ENCODE assay signal across 12 mouse cellular contexts in the genomic region with DNA sequence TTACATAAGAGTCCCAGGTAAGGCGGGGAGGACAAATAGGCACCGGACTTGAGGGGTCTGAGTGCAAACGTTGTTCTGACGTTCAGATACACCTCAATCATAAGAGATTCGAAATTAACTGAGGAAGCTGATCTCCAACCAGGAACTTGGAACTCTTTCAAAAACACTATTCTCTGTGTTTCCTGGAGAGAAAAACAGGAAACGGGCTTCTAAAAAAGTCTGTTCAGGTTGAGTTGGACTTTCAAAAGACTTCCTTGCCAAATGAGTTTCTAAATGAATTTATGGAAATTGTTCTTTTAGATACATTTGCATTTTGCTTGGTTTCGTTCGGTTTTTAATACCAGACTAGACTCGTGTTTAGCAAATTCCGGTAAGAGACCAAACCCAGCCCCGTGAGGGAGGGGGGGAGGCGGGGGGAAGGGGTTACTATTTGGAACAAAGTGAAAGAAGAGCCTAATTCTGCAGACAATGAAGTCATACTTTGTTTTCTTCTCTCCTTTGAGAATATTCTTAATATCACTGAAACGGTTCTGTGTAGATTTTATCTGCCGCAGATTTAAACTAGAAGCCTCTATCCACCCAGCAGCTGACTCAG.
DNase-seq lines count a peak whose midpoint lies in the region; ATAC-seq lines count a peak whose summit lies in the region.
"Had no signal": no experiment of that assay in that cellular context is flagged by ENCODE, and none has a peak within 500 bp of the region (broad histone marks: within the 10 kb centered on the region; RNA-seq: fewer than 3 reads in every experiment).

No protein-coding gene starts in this region.

- H3K9ac ChIP-seq in heart, embryonic 15.5 days, result no peak overlapping the region
- no peak overlapping the region for H3K9ac ChIP-seq in lung, embryonic 16.5 days (ENCODE audit: low read length)
- H3K9ac ChIP-seq: midbrain, embryonic 12.5 days; neural tube, embryonic 15.5 days had no signal

- H3K4me1 ChIP-seq in heart, embryonic 15.5 days (replicated peaks), result peaks cover 7% of the 10 kb centered on the region; the same call in 1 of the 2 replicates
- peaks cover 27% of the 10 kb centered on the region for H3K4me1 ChIP-seq in lung, embryonic 16.5 days (replicated peaks; ENCODE audit: control insufficient read depth, insufficient read depth, low read length)
- H3K4me1 ChIP-seq: midbrain, embryonic 12.5 days; neural tube, embryonic 15.5 days had no signal

- DNase-seq in heart, postnatal 14 days, result no peak
- DNase-seq in heart, postnatal 36 days, result peak; percentile 6 to 14
- no peak for DNase-seq in right cerebral cortex, postnatal 4 days
- DNase-seq in left cerebral cortex, adult 8-10 months (ENCODE audit: low spot score in 2 of 2), result no peak
- DNase-seq in right cerebral cortex, postnatal 25 days, result no peak
- DNase-seq: layer of hippocampus, postnatal 36 days had no signal

- ATAC-seq in heart, embryonic 15.5 days (replicated peaks; ENCODE audit: insufficient number of reproducible peaks, insufficient read depth, low FRiP score, low read depth), result no peak
- ATAC-seq in CD4-positive, CD25-positive, alpha-beta regulatory T cell, adult 4 months, result peak; percentile 60
- ATAC-seq in lung, embryonic 16.5 days (ENCODE audit: low read depth), result no peak

- intact Hi-C loops in heart, postnatal 14 days (cut with DNase I), result loop anchor here (5.0 kb wide), 1 partner anchor 156 kb away; no protein-coding TSS in a partner anchor
- intact Hi-C loops in heart, postnatal 36 days (cut with DNase I), result loop anchor here (5.0 kb wide), 3 partner anchors 76 to 506 kb away; no protein-coding TSS in a partner anchor

- no peak overlapping the region for H3K4me3 ChIP-seq in heart, embryonic 15.5 days
- H3K4me3 ChIP-seq in lung, embryonic 16.5 days (ENCODE audit: low read length), result 0 out of 2 replicates have a peak overlapping the region, but pooled peaks have one; percentile 18
- H3K4me3 ChIP-seq: midbrain, embryonic 12.5 days; neural tube, embryonic 15.5 days had no signal

- no peaks in the 10 kb centered on the region for H3K27me3 ChIP-seq in heart, embryonic 15.5 days
- H3K27me3 ChIP-seq in lung, embryonic 16.5 days (ENCODE audit: control insufficient read depth, insufficient read depth, low read depth, low read length), result no peaks in the 10 kb centered on the region
- H3K27me3 ChIP-seq: midbrain, embryonic 12.5 days; neural tube, embryonic 15.5 days had no signal

- H3K36me3 ChIP-seq in heart, embryonic 15.5 days, result no peaks in the 10 kb centered on the region
- H3K36me3 ChIP-seq in lung, embryonic 16.5 days (ENCODE audit: control insufficient read depth, insufficient read depth, low read length), result no peaks in the 10 kb centered on the region
- H3K36me3 ChIP-seq: midbrain, embryonic 12.5 days; neural tube, embryonic 15.5 days had no signal

- 0 out of 2 replicates have a peak overlapping the region, but pooled peaks have one; percentile 2 for H3K4me2 ChIP-seq in heart, embryonic 15.5 days
- H3K4me2 ChIP-seq in lung, embryonic 16.5 days (ENCODE audit: low read depth, low read length), result peak overlapping the region; percentile 38
- H3K4me2 ChIP-seq: liver, embryonic 11.5 days; midbrain, embryonic 12.5 days; neural tube, embryonic 15.5 days had no signal

- H3K27ac ChIP-seq in heart, embryonic 15.5 days, result peak overlapping the region; percentile 47
- peak overlapping the region; percentile 73 for H3K27ac ChIP-seq in lung, embryonic 16.5 days (ENCODE audit: low read length)
- H3K27ac ChIP-seq: midbrain, embryonic 12.5 days; neural tube, embryonic 15.5 days had no signal

- 70% methylated on average over 14 of the region's 14 CpGs for WGBS in heart, embryonic 15.5 days
- WGBS in lung, embryonic 16.5 days, result 55% methylated on average over 14 of the region's 14 CpGs

- H3K9me3 ChIP-seq in heart, embryonic 15.5 days (replicated peaks), result no peaks in the 10 kb centered on the region
- H3K9me3 ChIP-seq in lung, embryonic 16.5 days (ENCODE audit: control insufficient read depth, low read length), result no peaks in the 10 kb centered on the region
- H3K9me3 ChIP-seq: midbrain, embryonic 12.5 days; neural tube, embryonic 15.5 days had no signal

Comparison
In these comparisons a context has a peak if more than half of its experiments do, and no peak if none do; other contexts are left out.
1. DNase-seq: peak in heart, postnatal 36 days (2 of 2); none in heart, postnatal 14 days (0 of 2), right cerebral cortex, postnatal 4 days (single experiment), left cerebral cortex, adult 8-10 months (0 of 2) and right cerebral cortex, postnatal 25 days (single experiment).